Mouse (Mus musculus) spleen, postnatal 10 days (tissue): ENCODE data around the gene Gm10318.

Experiments used
- DNase-seq, 2 experiments: peaks; one replicate each; pipeline ENCODE4 v3.0.0; 2021 to 2022; ENCODE audit warnings: low spot score in 2 of 2

The Gm10318 gene

DNA sequence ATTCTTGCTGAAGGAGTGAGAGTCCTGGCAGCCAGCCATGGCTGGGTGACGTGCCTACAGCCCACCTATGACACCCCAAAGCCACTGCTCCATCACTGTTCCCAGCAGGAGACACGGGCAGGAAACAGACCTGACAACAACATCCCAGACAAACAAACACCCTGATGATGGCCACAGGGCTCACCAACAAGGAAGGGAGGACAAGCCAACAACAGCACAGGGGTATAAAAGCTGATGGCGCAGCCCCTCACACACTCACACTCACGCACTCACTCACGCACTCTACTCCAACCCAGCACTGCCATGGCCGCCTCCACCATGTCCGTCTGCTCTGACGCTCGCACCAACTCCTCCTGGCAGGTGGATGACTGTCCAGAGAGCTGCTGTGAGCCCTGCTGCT, at the start of gene Gm10318:
Gm10318 (plus strand) TSS at position 301 of the 400 bp plus-strand sequence.
- no peak for DNase-seq

DNA sequence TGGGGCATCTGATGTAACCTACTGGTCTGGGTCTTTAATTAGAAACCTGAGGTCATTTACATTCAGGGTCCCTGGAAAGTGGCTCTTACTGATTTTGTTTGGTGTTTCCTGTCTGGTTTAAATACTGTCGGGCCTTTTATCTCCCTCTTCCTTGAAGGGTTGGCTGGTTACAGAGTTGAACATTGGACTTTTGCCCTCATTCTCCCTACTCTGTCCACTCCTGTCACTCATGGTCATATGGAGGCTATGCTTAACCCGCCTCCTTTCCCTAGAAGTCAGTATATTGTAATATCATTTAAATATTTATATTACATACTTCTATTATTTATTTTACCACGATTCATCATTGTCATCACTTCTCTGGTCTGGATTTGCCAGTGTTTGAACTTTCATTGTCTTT, 48.6 kb upstream of the Gm10318 start:
- DNase-seq: no peak

DNA sequence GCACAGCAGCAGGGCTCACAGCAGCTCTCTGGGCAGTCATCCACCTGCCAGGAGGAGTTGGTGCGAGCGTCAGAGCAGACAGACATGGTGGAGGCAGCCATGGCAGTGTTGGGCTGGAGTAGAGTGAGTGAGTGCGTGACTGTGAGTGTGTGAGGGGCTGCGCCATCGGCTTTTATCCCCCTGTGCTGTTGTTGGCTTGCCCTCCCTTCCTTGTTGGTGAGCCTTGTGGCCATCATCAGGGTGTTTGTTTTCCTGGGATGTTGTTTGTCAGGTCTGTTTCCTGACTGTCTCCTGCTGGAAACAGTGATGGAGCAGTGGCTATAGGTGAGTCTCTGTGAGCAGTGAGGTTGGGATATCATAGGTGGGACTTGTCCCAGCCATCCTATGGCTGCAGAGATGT, 40.9 kb upstream of the Gm10318 start, which contains the start of gene Gm9507:
Gm9507 (minus strand) TSS at position 101 of the 400 bp plus-strand sequence.
- DNase-seq: no peak

DNA sequence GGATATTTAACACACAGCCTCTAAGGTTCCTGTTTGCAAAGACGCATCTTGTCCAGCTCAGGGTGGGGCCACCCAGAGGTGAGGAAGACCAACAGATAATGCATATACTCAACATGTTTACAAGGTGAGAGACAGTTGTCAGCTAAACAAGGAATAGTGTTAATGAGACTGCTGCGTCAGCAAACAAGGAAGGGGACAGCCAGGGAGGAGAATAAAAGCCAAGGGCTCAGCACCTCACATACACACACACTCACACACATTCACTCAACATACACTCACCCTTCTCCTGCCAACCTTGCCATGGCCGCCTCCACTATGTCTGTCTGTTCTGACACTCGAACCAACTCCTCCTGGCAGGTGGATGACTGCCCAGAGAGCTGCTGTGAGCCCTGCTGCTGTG, 38.3 kb upstream of the Gm10318 start, which contains the start of gene Gm2696:
Gm2696 (plus strand) TSS at position 301 of the 400 bp plus-strand sequence.
- DNase-seq: no peak

DNA sequence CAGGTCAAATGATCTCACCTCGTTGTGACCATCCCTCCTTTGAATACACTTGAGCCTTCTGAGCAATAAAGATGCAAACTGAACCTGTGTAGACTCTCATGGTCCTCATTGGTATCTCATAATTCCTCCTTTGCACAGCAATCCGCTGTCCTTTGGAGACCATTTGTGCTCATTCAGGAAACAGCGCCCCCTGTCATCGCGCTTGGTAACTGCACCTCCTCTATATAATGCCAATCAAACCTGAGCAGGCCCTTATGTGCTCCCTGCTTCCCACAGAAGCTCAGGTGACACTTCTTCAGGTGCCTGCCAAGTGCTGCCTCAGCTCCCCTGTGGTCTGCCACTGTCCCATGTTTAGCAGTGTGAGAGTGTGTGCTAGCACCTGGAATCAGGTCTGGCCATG, 37.1 kb upstream of the Gm10318 start:
- peak; percentile 14 to 50 for DNase-seq

DNA sequence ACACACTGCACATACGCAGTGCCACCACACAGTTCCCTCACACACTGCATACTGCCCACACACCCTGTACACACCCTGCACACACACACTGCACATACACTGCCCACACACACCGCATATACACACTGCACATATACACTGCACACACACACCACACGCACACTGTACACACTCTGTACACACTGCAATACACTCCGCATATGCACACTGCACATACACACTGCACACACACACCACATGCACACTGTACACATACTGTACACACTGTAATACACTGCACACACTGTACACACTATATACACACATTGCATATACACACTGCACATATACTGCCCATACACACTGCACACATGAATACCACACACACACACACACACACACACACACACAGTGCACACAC, 34.1 kb upstream of the Gm10318 start:
- DNase-seq: no peak

DNA sequence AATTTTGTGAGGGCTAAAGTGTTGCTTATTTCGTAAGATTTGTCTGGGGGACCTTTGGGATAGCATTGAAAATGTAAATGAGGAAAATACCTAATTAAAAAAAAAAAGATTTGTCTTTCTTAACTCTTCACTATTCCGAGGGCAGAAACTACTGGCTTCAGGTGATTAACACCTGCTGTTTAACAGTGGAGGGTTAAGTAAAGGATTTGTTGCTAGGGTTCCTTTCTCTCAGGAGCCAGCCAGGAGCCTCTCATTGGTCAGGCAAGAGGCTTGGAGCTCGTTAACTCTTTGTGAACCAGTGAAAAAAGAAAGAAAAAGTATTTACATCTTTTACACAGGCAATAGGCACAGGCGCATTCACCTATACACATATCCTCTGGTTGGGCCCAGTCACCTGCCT, 33.5 kb upstream of the Gm10318 start:
- DNase-seq: no peak

DNA sequence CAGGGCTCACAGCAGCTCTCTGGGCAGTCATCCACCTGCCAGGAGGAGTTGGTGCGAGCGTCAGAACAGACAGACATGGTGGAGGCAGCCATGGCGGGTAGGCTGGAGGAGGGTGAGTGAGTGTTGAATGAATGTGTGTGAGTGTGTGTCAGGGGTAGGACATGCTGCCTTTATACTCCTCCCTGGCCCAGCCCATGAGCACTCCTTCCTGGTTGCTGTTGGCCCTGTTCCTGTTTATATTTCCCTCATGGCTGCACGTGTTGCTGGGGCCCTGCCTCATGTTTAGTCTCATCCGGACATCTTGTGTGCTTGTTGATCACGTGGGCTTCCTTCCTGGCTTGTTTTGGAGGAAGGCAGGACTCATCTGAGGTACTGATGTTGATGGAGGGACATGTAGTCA, 25.7 kb upstream of the Gm10318 start, which contains the start of gene Krtap10-4:
Krtap10-4 (minus strand) TSS at position 145 of the 400 bp plus-strand sequence.
- no peak for DNase-seq

DNA sequence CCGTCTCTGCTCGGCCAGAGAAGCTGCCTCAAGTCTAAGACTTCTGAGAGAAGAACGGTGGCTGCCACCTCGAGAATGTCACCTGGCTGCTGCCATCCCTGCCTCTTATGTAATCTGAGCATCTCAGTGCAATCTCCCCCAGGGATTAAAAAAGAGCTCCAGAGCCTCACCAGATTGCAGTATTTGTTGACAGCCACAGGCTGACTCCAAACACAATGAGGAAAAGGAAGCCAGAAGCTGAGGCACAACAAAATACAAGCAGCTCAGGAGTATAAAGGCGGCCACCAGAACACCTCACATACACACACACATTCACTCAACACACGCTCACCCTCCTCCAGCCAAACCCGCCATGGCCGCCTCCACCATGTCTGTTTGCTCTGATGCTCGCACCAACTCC, 17.0 kb upstream of the Gm10318 start, which contains the start of gene Krtap10-10:
Krtap10-10 (plus strand) TSS at position 301 of the 400 bp plus-strand sequence.
- no peak for DNase-seq

DNA sequence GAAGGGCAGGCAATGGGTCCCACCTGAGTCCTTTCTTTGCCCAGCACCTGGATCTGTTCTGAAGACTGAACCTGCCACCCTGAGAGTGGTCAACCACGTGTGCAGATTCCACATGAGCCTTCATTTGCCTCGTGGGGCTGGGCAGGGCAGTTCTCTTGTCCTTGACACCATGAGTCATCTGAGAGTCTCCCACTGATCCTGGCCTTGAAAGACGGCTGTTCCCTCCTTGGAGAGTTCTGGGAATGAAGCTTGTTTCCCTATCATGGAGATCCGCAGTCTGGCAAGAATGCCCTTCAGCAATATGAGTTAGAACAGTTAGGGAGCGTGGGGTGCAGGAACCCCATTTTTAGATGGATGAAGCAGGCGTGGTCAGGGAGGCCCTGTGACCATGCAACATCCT, 13.7 kb upstream of the Gm10318 start:
- no peak for DNase-seq

DNA sequence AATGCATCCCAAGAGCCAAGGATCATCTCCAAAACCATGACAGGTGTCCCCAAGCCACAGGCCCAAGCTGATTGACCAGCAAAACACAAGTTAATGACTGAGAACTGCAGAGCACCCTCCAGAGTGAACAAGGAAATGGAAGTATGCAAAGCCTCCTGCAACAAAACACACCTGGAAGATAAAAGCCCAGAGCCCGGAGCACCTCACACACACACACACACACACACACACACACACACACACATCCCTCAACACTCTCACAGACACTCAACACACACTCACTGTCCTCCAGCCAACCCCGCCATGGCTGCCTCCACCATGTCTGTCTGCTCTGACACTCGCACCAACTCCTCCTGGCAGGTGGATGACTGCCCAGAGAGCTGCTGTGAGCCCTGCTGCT, 6.2 kb upstream of the Gm10318 start, which contains the start of gene Gm36176:
Gm36176 (plus strand) TSS at position 301 of the 400 bp plus-strand sequence.
- no peak for DNase-seq

DNA sequence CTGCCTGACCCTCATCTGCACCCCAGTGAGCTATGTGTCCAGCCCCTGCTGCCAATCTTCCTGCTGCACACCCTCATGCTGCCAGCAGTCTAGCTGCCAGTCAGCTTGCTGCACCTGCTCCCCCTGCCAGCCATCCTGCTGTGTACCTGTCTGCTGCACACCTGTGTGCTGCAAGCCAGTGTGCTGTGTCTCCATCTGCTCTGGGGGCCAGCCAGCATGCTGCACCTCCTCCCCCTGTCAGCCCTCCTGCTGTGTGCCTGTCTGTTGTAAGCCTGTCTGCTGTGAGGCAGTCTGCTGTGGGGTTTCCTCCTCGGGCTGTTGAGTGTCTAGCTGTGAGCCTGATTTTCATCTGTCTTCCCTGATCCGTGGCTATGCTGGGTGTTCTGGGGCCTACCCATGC, 5.7 kb upstream of the Gm10318 start:
- no peak for DNase-seq

DNA sequence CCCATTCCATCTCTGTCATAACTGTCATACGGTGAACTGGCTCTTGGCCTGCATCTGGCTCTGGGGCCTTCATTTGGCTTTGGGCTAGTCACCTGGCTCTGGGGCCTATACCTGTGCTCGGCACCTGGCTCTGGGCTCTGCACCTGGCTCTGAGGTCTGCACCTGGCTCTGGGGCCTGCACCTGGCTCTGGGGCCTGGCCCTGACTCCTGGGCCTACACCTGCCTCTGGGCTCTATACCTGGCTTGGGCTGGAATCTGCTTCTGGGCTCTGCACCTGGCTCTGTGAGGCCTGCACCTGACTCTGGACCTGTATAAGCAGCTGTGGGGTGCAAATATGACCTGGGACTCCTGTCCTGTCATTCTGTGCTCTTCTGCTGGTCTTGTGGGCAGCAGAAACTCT, 5.1 kb upstream of the Gm10318 start:
- no peak for DNase-seq

DNA sequence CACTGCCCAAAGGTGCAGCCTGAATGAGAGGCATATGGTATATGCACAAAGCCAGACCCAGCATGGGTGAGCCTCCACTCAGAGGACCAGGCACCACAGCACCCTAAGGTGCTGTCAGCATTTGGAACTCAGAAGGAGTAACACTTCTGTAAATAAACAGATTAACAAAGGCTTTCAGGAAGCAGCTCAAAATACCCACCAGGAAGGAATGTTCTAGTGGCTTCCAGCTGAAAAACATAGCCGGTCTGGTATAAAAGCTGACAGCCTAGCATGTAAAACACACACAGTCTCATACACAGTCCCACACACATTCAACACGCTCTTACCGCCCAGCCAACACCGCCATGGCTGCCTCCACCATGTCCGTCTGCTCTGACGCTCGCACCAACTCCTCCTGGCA, 9.0 kb downstream of the Gm10318 start, which contains the start of gene Gm3285:
Gm3285 (plus strand) TSS at position 301 of the 400 bp plus-strand sequence.
- DNase-seq: no peak

DNA sequence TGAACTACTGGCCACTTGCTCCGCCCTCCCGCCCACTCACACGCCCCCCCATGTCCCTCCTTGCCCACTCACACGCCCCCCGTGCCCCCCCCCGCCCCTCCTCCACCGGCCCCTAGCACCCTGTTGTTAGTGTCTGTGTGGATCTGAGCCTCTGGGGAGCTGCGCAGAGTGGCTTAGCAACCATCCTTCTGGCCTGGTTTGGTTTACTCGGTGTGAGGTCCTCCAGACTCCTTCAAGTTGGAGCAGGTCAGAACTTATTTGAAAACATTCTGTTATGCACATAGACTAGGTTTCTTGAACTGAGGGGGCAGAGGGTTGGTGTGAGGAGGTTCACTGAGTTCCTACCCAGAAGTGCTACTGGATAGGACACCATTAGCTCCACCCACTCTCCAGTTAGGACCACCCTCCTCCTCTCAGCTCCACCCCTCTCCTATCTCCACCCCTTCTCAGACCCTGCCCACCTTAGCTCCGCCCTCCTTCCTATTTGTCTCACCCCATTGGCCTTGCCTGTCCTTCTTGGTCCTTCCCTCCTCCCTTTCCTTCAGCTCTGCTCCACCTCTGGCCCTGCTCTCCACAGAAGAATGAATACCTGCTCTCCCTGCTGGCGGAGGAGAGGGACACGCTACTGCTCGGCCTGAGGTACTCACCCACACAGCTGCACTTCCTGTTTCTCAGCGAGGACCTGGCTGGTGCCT, 11.6 kb downstream of the Gm10318 start:
- peak in 1 of 2 experiments; percentile 47 for DNase-seq

DNA sequence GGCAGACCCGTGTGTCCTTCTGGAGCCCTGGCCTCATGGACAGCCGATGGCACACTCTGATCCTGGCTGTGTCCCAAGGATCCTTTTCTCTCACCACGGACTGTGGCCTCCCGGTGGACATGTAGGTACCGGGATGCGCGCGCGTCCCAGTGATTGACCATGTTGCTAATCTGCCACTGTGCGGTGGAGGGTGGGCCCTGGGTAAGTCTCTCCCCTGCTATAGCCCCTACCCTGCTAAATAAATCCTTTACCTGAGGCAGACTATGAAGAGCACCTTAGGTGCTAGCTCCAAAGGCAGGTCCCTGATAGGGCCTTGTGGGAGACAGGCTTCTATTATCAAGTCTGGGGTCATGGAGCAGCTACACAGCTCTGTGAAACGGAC, 12.1 kb downstream of the Gm10318 start:
- DNase-seq: no peak

DNA sequence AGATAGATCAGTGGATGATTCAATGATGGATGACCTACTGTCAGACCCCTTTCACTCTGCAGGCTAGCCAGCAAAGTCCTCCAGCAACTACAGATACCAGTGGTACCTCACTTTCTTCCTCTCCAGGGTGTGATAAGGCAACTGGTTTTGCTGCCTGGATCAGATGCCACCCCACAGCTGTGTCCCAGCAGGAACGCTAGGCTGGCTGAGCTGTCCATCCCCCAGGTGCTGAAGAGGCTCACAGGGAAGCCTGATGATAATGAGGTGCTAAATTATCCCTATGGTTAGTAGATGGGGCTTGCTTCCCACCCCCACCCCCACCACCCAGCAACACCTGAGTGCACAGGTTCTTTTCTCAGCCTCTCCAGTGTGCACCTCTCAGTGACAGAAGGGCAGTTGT, 14.9 kb downstream of the Gm10318 start:
- DNase-seq: no peak

DNA sequence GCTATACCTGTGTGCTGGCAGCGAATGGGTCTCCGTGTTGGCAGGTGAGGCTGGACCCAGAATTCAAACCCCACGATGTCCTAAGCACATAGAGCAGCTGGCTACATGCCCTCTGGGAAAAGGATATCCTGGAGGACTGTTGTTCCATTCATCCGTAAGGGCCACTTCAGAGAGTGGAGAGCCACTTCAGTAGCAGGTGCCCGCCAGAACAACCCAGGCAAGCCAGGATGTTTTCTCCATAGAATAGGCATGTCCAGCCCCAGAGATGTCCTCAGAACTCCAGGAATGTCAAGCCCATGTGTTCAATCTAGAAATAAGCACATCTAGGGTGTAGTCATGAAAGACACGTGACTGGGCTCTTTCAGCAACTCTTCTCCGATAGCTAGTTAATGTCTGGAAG, 17.0 kb downstream of the Gm10318 start:
- DNase-seq: no peak

DNA sequence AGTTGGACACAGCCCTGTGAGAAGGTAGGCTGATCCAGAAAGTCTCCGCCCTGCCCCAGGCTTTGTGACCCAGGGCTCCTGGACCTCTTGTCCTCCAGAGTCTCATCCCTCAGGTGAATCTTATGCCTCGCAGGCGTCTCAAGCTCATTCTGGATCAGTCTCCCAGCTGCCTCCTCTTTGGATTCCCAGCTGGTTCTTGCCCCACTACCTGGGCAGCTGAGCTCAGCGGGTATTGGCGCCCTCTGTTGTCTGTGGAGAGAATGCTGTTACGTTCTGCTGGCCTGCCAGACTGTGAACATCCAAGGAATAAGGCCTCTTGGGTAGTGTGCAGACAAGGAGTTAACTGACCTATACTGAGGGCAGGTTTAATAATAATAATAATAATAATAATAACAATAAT, 26.3 kb downstream of the Gm10318 start:
- peak in 1 of 2 experiments; percentile 32 for DNase-seq

DNA sequence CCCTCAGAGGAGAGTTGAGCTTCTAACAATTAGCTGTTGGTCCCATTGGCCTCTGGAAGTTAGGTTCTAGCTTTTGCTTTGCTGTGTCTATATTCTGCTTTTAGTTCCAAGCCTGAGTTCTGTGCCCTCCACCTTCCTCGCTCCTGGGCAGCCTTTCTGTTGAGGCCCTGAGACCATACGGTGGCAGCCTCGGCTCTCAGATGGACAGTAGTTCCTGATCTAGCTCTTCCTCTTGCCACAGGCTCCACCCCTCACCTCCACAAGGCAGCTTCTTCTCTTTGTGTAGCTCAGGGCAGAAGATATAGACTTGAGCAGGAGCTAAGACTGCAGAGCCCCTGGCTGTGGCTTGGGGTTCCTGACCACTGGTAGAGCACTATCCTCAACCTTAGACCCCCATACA, 27.6 kb downstream of the Gm10318 start:
- DNase-seq: no peak

DNA sequence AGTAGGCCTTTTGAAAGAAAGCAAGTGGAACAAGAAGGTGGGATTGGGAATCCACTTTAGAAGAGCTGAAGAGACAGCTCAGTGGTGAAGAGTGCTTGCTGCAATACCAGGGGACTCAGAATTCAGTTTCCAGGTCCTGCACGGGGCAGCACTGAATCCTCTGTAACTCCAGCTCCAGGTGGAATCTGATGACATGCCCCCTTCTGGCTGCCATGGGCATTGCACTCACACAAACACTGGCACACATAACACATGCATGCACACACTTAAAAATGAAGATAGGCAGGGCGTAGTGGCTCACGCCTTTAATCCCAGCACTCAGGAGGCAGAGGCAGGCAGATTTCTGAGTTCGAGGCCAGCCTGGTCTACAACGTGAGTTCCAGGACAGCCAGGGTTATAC, 29.9 kb downstream of the Gm10318 start:
- DNase-seq: no peak

DNA sequence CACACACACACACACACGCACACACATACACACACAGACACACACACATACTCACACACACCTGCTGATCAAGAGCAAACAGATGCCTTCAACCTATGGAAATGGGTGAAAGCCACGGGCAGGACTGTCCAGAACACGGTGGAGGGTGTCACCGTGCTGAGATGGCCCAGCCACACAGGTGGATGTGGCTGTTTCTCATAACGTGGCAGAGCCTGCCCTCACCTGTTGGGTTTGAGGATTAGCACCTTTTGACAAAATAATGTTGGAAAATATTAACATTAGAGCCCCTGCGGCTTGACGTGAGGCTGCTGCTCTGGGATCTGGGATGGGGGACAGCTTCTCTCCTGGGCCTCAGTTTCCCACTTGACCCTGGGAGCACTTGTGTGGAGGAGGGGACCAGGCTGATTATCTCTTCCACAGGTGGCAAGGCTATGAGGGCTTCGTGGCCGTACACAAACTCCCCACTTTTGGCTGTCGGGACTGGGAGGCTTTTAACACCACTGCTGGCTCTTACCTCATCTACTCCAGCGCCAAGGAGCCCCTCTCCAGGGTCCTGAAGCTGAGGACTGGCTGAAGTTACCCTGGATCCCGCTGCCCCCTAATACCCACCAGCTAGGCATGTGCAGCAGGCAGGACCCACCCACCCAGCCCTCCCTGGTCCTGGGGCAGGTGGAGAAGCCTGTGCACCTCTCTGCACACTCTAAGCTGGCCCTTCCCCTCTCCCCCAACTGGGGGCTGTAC, 33.5 kb downstream of the Gm10318 start:
- no peak for DNase-seq
